Mouse (Mus musculus) lung, postnatal 0 days (tissue): ENCODE measurements around the gene 1810062G17Rik. TPM values are rescaled to one million over a fixed set of nuclear protein-coding genes. Genes with fewer than 3 reads are reported as not detected.

ENCODE experiments used
- ATAC-seq: fragments of 200-750 bp; cut with Nextera tagmentation; 2 replicates; pipeline ENCODE4 v1.8.0; 2017; ENCODE audit warnings: moderate library complexity
- DNase-seq: peaks from one replicate; pipeline ENCODE4 v3.0.0-alpha.2; 2016; ENCODE audit warnings: low spot score
- H3K27ac ChIP-seq: fragments of 300-500 bp; sonication (generic); 2 replicates; pipeline ENCODE4 v1.5.1; 2014; ENCODE audit warnings: antibody characterized with exemption, mild to moderate bottlenecking, low read length, mixed read lengths
- H3K27me3 ChIP-seq: fragments of 300-500 bp; sonication (generic); replicated peaks from 2 replicates; pipeline ENCODE4 v1.6.1; 2014; ENCODE audit warnings: low read length, mixed read lengths; ENCODE audit not compliant: insufficient read depth
- H3K36me3 ChIP-seq: fragments of 300-500 bp; sonication (generic); 2 replicates; pipeline ENCODE4 v1.6.1; 2014; ENCODE audit warnings: low read length, mixed read lengths; ENCODE audit not compliant: insufficient read depth
- H3K4me1 ChIP-seq: fragments of 300-500 bp; sonication (generic); 2 replicates; pipeline ENCODE4 v1.6.1; 2014; ENCODE audit warnings: antibody characterized with exemption, low read depth, low read length, mixed read lengths; ENCODE audit not compliant: insufficient read depth
- H3K4me2 ChIP-seq: fragments of 300-500 bp; sonication (generic); replicated peaks from 2 replicates; pipeline ENCODE4 v1.6.1; 2014; ENCODE audit warnings: low read depth, mild to moderate bottlenecking, low read length, moderate library complexity, mixed read lengths
- H3K4me3 ChIP-seq: fragments of 300-500 bp; sonication (generic); 2 replicates; pipeline ENCODE4 v1.5.1; 2014; ENCODE audit warnings: low read depth, low read length
- H3K9ac ChIP-seq: fragments of 300-500 bp; sonication (generic); replicated peaks from 2 replicates; pipeline ENCODE4 v1.6.1; 2014; ENCODE audit warnings: low read depth, mild to moderate bottlenecking
- H3K9me3 ChIP-seq: fragments of 300-500 bp; sonication (generic); 2 replicates; pipeline ENCODE4 v1.6.1; 2016; ENCODE audit warnings: low read length, mixed read lengths
- CTCF ChIP-seq: IDR thresholded peaks from 2 replicates; pipeline ENCODE4 v1.5.1; 2016; ENCODE audit warnings: antibody characterized with exemption, mild to moderate bottlenecking
- EP300 ChIP-seq: IDR thresholded peaks from 2 replicates; pipeline ENCODE4 v1.6.1; 2016; ENCODE audit warnings: antibody characterized with exemption, mild to moderate bottlenecking, control low read depth
- WGBS: fragments of 180-500 bp; shearing (Covaris S2); extraction: QIAGEN DNeasy Blood & Tissue Kit; methylation state at CpG from one replicate; pipeline ENCODE4 v1.1.7; 2014; 5-methylcytosine and 5-hydroxymethylcytosine counted together
- polyA plus RNA-seq: library from polyadenylated mRNA; unstranded; fragments of >200 nt; fragmentation: Nextera tagmentation; extraction: Ambion mirVana; gene quantifications from 2 replicates; pipeline ENCODE4 v1.2.1, GENCODE M21; 2015

The 1810062G17Rik gene
- polyA plus RNA-seq, 1 experiment from 2014 or later: 8.0 TPM

GRCm38 (mm10) chr3:36488899-36489589 lies 13.3 kb downstream of the 1810062G17Rik start:
- 75% methylated on average over 6 of the region's 6 CpGs for WGBS
- Histone ChIP-seq H3K27me3 (no peaks in the 10 kb centered on the region), H3K4me1 (no peaks in the 10 kb centered on the region), H3K36me3 (no peaks in the 10 kb centered on the region), H3K9ac (no peak overlapping the region), H3K27ac (no peak overlapping the region), H3K4me2 (no peak overlapping the region), H3K4me3 (no peak overlapping the region), H3K9me3 (no peaks in the 10 kb centered on the region)
- no peak for TF ChIP-seq EP300
- no peak for TF ChIP-seq CTCF
- DNase-seq (no peak), ATAC-seq (no peak)

- DNase-seq: no peak
- no peaks in the 10 kb centered on the region for H3K36me3 ChIP-seq
- WGBS: 93% methylated on average over 1 of the region's 1 CpGs
- no peaks in the 10 kb centered on the region for H3K27me3 ChIP-seq
- no peak for TF ChIP-seq EP300
- TF ChIP-seq CTCF: no peak
- no peak for ATAC-seq
- H3K4me2 ChIP-seq: no peak overlapping the region
- H3K4me1 ChIP-seq: no peaks in the 10 kb centered on the region
- H3K9ac ChIP-seq: no peak overlapping the region
- H3K9me3 ChIP-seq: no peaks in the 10 kb centered on the region
- H3K4me3 ChIP-seq: no peak overlapping the region
- no peak overlapping the region for H3K27ac ChIP-seq
These were observed 13.8 kb downstream of the 1810062G17Rik start for GRCm38 (mm10) chr3:36489590-36489910.

- 88% methylated on average over 5 of the region's 5 CpGs for WGBS
- Histone ChIP-seq H3K27ac (no peak overlapping the region), H3K36me3 (no peaks in the 10 kb centered on the region), H3K4me3 (no peak overlapping the region), H3K9me3 (no peaks in the 10 kb centered on the region), H3K4me2 (no peak overlapping the region), H3K27me3 (no peaks in the 10 kb centered on the region), H3K9ac (no peak overlapping the region), H3K4me1 (no peaks in the 10 kb centered on the region)
- ATAC-seq (no peak), DNase-seq (no peak)
- TF ChIP-seq CTCF (no peak), EP300 (no peak)
These were observed 15.8 kb downstream of the 1810062G17Rik start for GRCm38 (mm10) chr3:36491535-36491934.

GRCm38 (mm10) chr3:36492716-36493391 lies 17.1 kb downstream of the 1810062G17Rik start:
- H3K4me2 ChIP-seq: no peak overlapping the region
- DNase-seq (no peak), ATAC-seq (no peak)
- H3K36me3 ChIP-seq: no peaks in the 10 kb centered on the region
- H3K9ac ChIP-seq: no peak overlapping the region
- no peaks in the 10 kb centered on the region for H3K9me3 ChIP-seq
- 69% methylated on average over 9 of the region's 9 CpGs for WGBS
- H3K27ac ChIP-seq: no peak overlapping the region
- no peaks in the 10 kb centered on the region for H3K4me1 ChIP-seq
- TF ChIP-seq EP300 (no peak), CTCF (no peak)
- H3K4me3 ChIP-seq: no peak overlapping the region
- no peaks in the 10 kb centered on the region for H3K27me3 ChIP-seq

- TF ChIP-seq CTCF: no peak
- no peak for TF ChIP-seq EP300
- Histone ChIP-seq H3K27ac (no peak overlapping the region), H3K4me3 (no peak overlapping the region), H3K4me1 (no peaks in the 10 kb centered on the region), H3K4me2 (no peak overlapping the region), H3K36me3 (no peaks in the 10 kb centered on the region), H3K9me3 (no peaks in the 10 kb centered on the region), H3K9ac (no peak overlapping the region), H3K27me3 (no peaks in the 10 kb centered on the region)
- DNase-seq: no peak
- no peak for ATAC-seq
- WGBS: 31% methylated on average over 6 of the region's 6 CpGs
These were observed 18.0 kb downstream of the 1810062G17Rik start for GRCm38 (mm10) chr3:36493641-36494283.

- no peaks in the 10 kb centered on the region for H3K9me3 ChIP-seq
- H3K36me3 ChIP-seq: no peaks in the 10 kb centered on the region
- no peak overlapping the region for H3K27ac ChIP-seq
- H3K4me1 ChIP-seq: no peaks in the 10 kb centered on the region
- H3K4me2 ChIP-seq: no peak overlapping the region
- DNase-seq (no peak), ATAC-seq (no peak)
- H3K9ac ChIP-seq: no peak overlapping the region
- no peak for TF ChIP-seq CTCF
- TF ChIP-seq EP300: no peak
- WGBS: 81% methylated on average over 2 of the region's 2 CpGs
- no peak overlapping the region for H3K4me3 ChIP-seq
- no peaks in the 10 kb centered on the region for H3K27me3 ChIP-seq
These were observed 18.9 kb downstream of the 1810062G17Rik start for GRCm38 (mm10) chr3:36494613-36495012.
